Mouse (Mus musculus) erythroblast, adult 5-6 weeks (primary cell): ENCODE measurements around the gene Clpx. TPM values are rescaled to one million over a fixed set of nuclear protein-coding genes. Genes with fewer than 3 reads are reported as not detected.

Experiments used
- total RNA-seq, 2 experiments: library from RNA; stranded (forward) in 1 of 2; stranded (reverse) in 1 of 2; fragments of 150-400 nt in 1 of 2; fragments of 200-764, 138-1000 nt in 1 of 2; gene quantifications; 2 replicates each; pipeline versions ENCODE4 v1.2.3 to v1.2.4; 2015 to 2017; ENCODE audit warnings: low replicate concordance in 2 of 2

Clpx gene
- total RNA-seq, 2 experiments from 2014 or later: 20.8 to 34.5 TPM

Other genes starting within 250 kb of the Clpx start
- gene Igdcc4, start 192.8 kb upstream of the Clpx start, total RNA-seq (2015; ENCODE audit: low replicate concordance): not detected in 2 replicates
- 0.56 TPM in 1 of 2 replicates, not detected in the other for gene Igdcc4, start 192.8 kb upstream of the Clpx start, total RNA-seq (2017; ENCODE audit: low replicate concordance)
- gene Igdcc3, start 153.1 kb upstream of the Clpx start, total RNA-seq (2015; ENCODE audit: low replicate concordance): not detected in 2 replicates
- not detected in 2 replicates for gene Igdcc3, start 153.1 kb upstream of the Clpx start, total RNA-seq (2017; ENCODE audit: low replicate concordance)
- 10.2 and 13.2 TPM in 2 replicates for gene Parp16, start 98.9 kb upstream of the Clpx start, total RNA-seq (2015; ENCODE audit: low replicate concordance)
- gene Parp16, start 98.9 kb upstream of the Clpx start, total RNA-seq (2017; ENCODE audit: low replicate concordance): 14.5 and 15.3 TPM in 2 replicates
- not detected in 2 replicates for gene Cilp, start 29.1 kb upstream of the Clpx start, total RNA-seq (2015; ENCODE audit: low replicate concordance)
- gene Cilp, start 29.1 kb upstream of the Clpx start, total RNA-seq (2017; ENCODE audit: low replicate concordance): not detected in 2 replicates
- gene Pdcd7, start 51.8 kb downstream of the Clpx start, total RNA-seq (2015; ENCODE audit: low replicate concordance): 2.7 and 5.4 TPM in 2 replicates
- gene Pdcd7, start 51.8 kb downstream of the Clpx start, total RNA-seq (2017; ENCODE audit: low replicate concordance): 8.8 and 10.5 TPM in 2 replicates
- not detected in 2 replicates for gene Ubap1l, start 66.8 kb downstream of the Clpx start, total RNA-seq (2015; ENCODE audit: low replicate concordance)
- gene Ubap1l, start 66.8 kb downstream of the Clpx start, total RNA-seq (2017; ENCODE audit: low replicate concordance): not detected in 2 replicates
- not detected in 2 replicates for gene Kbtbd13, start 97.4 kb downstream of the Clpx start, total RNA-seq (2015; ENCODE audit: low replicate concordance)
- not detected in 2 replicates for gene Kbtbd13, start 97.4 kb downstream of the Clpx start, total RNA-seq (2017; ENCODE audit: low replicate concordance)
- not detected in 2 replicates for gene Rasl12, start 104.2 kb downstream of the Clpx start, total RNA-seq (2015; ENCODE audit: low replicate concordance)
- gene Rasl12, start 104.2 kb downstream of the Clpx start, total RNA-seq (2017; ENCODE audit: low replicate concordance): 0.14 TPM in 1 of 2 replicates, not detected in the other
- gene Slc51b, start 128.7 kb downstream of the Clpx start, total RNA-seq (2015; ENCODE audit: low replicate concordance): not detected in 2 replicates
- gene Slc51b, start 128.7 kb downstream of the Clpx start, total RNA-seq (2017; ENCODE audit: low replicate concordance): not detected in 2 replicates
- gene Mtfmt, start 141.5 kb downstream of the Clpx start, total RNA-seq (2015; ENCODE audit: low replicate concordance): 2.1 and 4.8 TPM in 2 replicates
- gene Mtfmt, start 141.5 kb downstream of the Clpx start, total RNA-seq (2017; ENCODE audit: low replicate concordance): 1.2 and 2.5 TPM in 2 replicates
- gene Spg21, start 166.7 kb downstream of the Clpx start, total RNA-seq (2015; ENCODE audit: low replicate concordance): 12.5 and 12.7 TPM in 2 replicates
- 10.2 and 14.9 TPM in 2 replicates for gene Spg21, start 166.7 kb downstream of the Clpx start, total RNA-seq (2017; ENCODE audit: low replicate concordance)
- gene Ankdd1a, start 225.9 kb downstream of the Clpx start, total RNA-seq (2015; ENCODE audit: low replicate concordance): not detected in 2 replicates
- not detected in 2 replicates for gene Ankdd1a, start 225.9 kb downstream of the Clpx start, total RNA-seq (2017; ENCODE audit: low replicate concordance)